Mouse (Mus musculus) neutrophil, adult 59 days (primary cell): ENCODE data around the gene Gm13276. TPM values are rescaled to one million over a fixed set of nuclear protein-coding genes. Genes with fewer than 3 reads are reported as not detected.

ENCODE experiments used
- total RNA-seq, 2 experiments: library from RNA; stranded (reverse); gene quantifications; 1 replicate in 1 of 2; 2 replicates in 1 of 2; pipeline ENCODE4 v1.2.4; 2023

Gm13276 gene
- total RNA-seq = not detected

GRCm38 (mm10) chr4:88785409-88785808 is at the start of gene Gm13276:
Gene Gm13276 (plus strand): TSS chr4:88785709.

GRCm38 (mm10) chr4:88754818-88755340 is 30.6 kb upstream of the Gm13276 start, which contains the start of gene Gm13271:
Gene Gm13271 (plus strand): TSS chr4:88754868.

GRCm38 (mm10) chr4:88759610-88760268 is 25.8 kb upstream of the Gm13276 start, which contains the start of gene Gm13283:
Gene Gm13283 (plus strand): TSS chr4:88760119.

GRCm38 (mm10) chr4:88773534-88773933 is 12.0 kb upstream of the Gm13276 start, which contains the start of gene Gm13290:
Gene Gm13290 (plus strand): TSS chr4:88773834.

GRCm38 (mm10) chr4:88776622-88777021 is 8.9 kb upstream of the Gm13276 start, which contains the start of gene Gm13289:
Gene Gm13289 (plus strand): TSS chr4:88776922.

GRCm38 (mm10) chr4:88779550-88779949 is 6.0 kb upstream of the Gm13276 start, which contains the start of gene Gm13272:
Gene Gm13272 (plus strand): TSS chr4:88779850.

GRCm38 (mm10) chr4:88781831-88782230 is 3.7 kb upstream of the Gm13276 start, which contains the start of gene Ifnz:
Gene Ifnz (plus strand): TSS chr4:88782131.

GRCm38 (mm10) chr4:88788402-88788801 is 2.9 kb downstream of the Gm13276 start, which contains the start of gene Gm13277:
Gene Gm13277 (plus strand): TSS chr4:88788632.

GRCm38 (mm10) chr4:88791250-88791649 is 5.7 kb downstream of the Gm13276 start, which contains the start of gene Gm13278:
Gene Gm13278 (plus strand): TSS chr4:88791550.

GRCm38 (mm10) chr4:88793936-88794675 is 8.6 kb downstream of the Gm13276 start, which contains the start of gene Gm13275:
Gene Gm13275 (plus strand): TSS chr4:88794487.

GRCm38 (mm10) chr4:88797097-88797496 is 11.6 kb downstream of the Gm13276 start, which contains the start of gene Gm13279:
Gene Gm13279 (plus strand): TSS chr4:88797397.

GRCm38 (mm10) chr4:88799365-88799764 is 13.9 kb downstream of the Gm13276 start, which contains the start of gene Gm13285:
Gene Gm13285 (plus strand): TSS chr4:88799665.

GRCm38 (mm10) chr4:88802954-88803353 is 17.4 kb downstream of the Gm13276 start, which contains the start of gene Gm13287:
Gene Gm13287 (plus strand): TSS chr4:88803254.

GRCm38 (mm10) chr4:88805231-88805630 is 19.7 kb downstream of the Gm13276 start, which contains the start of gene Gm13288:
Gene Gm13288 (plus strand): TSS chr4:88805531.

GRCm38 (mm10) chr4:88815928-88816327 is 30.4 kb downstream of the Gm13276 start, which contains the start of gene Ifna7:
Gene Ifna7 (plus strand): TSS chr4:88816228.

GRCm38 (mm10) chr4:88819659-88820058 is 34.1 kb downstream of the Gm13276 start, which contains the start of gene Ifna11:
Gene Ifna11 (plus strand): TSS chr4:88819959.

GRCm38 (mm10) chr4:88827116-88827515 is 41.6 kb downstream of the Gm13276 start, which contains the start of gene Ifna6:
Gene Ifna6 (plus strand): TSS chr4:88827416.

GRCm38 (mm10) chr4:88835225-88835624 is 49.7 kb downstream of the Gm13276 start, which contains the start of gene Ifna5:
Gene Ifna5 (plus strand): TSS chr4:88835525.

